Mouse (Mus musculus): ENCODE measurements around the gene Vegfa. TPM values are rescaled to one million over a fixed set of nuclear protein-coding genes. Genes with fewer than 3 reads are reported as not detected.
A peak's percentile ranks its signal among the peaks of the same experiment; 100 is the strongest.
"Not testable (repeated sequence)": the region's sequence is repeated elsewhere in the genome, so short reads cannot be mapped to it uniquely, and the experiment has no call there.

The Vegfa gene
- total RNA-seq, 2 experiments from 2014 or later: 73.9 to 95.9 TPM

DNA sequence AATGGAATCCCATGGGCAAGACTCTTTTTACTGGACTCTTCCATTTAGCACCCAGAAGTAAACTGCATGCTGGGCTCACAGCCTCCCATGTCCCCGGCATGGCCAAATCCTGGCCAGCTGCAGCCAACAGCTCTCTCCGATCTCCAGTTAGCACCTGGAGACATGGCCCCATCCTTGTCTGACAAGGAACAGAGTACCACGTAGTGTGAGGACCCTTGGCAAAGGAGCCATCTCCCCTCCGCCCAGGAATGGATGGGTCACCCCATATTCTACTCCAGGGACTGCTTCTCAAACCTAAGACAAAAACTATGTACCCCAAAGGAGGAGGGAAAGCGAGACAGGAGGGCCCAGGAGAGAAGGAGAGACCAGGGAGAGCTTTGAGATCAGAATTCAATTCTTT lies 15.6 kb downstream of the Vegfa start:
- DNase-seq: no peak
- intact Hi-C loops (cut with DNase I; ENCODE audit: low total_unique reads): no loop called here

DNA sequence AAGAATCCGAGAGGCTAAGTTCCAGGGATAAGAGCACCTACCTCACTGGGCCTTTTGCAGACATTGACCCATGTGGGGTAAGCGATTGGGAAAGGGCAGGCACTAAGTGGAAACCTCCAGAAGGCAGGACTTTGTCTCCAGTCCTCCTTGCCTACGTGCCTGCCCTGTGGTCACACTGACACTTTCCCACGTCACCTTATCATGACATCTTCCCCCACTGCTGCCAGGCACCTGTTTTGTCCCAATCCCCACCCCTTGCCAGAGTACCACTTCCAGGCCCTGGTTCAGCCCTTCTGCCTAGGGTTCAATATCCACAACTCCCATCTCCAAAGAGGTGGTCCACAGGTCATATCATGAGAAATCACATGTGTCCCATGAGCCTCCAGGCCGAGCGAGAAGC lies 16.2 kb downstream of the Vegfa start:
- no peak for DNase-seq
- intact Hi-C loops (cut with DNase I; ENCODE audit: low total_unique reads): no loop called here

DNA sequence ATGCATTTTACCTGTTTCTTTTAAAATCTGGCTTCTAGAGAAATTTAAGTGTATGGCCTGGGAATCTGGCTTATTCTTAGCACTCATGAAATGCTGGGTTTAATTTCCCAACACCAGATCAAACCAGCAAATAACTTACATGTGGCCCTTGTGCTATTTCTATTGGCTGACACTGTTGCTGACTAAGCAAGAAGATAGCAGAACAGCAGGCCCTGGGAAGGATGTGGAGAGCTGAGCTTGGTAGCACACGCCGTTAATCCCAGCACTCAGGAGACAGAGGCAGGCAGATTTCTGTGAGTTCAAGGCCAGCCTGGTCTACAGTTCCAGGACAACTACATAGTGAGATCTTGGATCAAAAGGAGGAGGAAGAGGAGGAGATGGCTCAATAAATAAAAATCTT lies 17.2 kb downstream of the Vegfa start:
- DNase-seq: peak; percentile 1
- intact Hi-C loops (cut with DNase I; ENCODE audit: low total_unique reads): no loop called here

DNA sequence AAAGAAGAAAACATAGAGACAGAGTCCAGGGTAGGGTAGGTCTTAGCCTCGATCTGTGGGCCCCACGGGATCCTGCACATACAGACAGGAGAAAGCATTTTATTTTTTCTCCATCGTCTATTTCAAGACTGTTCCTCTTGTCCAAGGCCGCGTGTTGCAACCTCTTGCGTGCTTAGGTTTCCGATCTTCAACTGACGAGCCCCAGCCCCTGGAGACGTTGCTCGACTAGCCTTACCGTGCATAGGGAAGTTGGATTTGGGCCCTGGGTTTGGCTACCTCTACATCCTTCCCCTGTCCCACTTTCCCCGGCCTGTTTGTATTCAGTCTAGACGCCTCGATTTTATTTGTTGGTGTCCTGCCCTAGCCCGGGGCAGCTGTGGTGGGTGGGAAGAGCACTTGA lies 18.6 kb downstream of the Vegfa start:
- intact Hi-C loops (cut with DNase I; ENCODE audit: low total_unique reads): no loop called here

DNA sequence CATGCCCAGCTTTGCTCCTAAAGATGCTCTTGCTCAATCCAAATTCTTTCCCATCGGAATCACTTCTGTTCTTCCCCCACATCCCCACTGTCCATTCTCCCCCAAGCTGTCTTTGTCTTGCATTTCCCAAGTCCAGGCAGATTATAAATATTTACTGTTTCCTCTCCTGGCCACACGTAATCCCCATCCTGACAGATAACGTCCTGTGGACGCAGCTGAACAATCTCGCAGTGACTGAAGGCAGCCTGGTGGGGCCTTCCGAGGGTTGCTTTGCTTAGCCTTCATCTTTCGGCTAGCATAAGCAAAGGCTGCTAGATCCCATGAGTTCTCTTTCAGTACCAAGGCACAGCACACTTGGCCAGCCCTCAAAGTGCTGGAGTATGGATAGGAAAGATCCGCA lies 20.0 kb downstream of the Vegfa start:
- DNase-seq: no peak
- intact Hi-C loops (cut with DNase I; ENCODE audit: low total_unique reads): no loop called here

More for the DNA sequence above, 18.6 kb downstream of the Vegfa start:
- DNase-seq: no peak

DNA sequence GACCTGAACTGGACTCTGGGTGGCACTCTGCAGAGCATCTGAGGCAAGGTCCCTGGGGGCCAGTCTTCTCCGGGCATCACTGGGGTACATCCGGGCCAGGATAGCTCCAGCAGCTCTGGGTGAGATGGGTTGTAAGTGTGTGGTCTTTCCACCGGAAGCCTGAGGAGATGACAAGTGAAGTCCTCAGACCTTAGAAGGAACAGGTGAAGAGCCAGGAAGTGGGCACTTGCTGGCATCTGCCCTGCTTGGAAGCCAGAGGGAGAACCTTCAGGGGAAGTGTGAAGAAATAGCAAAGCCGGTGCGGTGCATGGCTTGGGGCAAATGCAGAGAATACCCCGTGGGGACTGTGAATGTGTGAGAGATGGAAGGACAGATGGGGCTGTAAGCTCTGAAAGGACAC lies 21.7 kb downstream of the Vegfa start:
- intact Hi-C loops (cut with DNase I; ENCODE audit: low total_unique reads): no loop called here

DNA sequence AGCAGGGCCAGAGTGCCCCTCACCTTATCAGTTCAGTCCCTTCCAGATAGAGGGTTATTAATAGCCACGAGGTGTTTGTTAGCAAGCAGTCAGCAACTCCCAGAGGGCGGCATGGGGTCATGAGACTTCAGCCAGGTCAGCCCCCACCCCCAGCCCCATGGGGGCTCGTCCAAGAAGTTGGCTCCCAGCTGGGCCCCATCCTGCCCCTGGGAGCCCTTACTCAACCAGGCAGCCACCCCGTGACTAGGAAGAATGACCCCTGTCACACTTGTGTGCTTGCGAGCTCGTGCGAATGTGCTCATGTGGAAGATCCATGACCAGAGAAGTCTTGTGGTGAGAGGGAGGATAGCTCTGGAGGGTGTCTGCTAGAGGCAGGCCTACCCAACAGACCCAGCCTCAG lies 23.0 kb downstream of the Vegfa start:
- no peak for DNase-seq
- intact Hi-C loops (cut with DNase I; ENCODE audit: low total_unique reads): no loop called here

More for the DNA sequence above, 21.7 kb downstream of the Vegfa start:
- DNase-seq: peak; percentile 2

DNA sequence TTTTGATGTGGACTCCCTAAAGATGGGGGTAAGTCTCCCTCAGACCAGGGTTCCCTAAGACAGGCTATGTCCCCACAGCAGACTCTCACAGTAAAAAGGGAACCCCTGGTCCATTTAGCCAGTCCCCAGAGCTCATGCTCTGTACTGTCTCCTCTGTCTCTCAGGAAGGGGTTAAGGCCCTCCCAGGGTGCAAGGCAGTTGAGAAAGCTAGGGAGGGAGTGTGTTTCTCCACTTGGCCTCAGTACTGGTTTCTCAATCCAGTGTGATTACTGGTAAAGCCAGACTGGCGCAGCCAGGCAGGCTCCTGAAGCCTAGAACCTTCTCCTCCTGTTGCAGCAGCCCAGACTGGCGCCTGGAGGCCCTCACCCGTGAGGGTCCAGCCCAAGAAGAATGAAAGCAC lies 26.7 kb downstream of the Vegfa start:
- intact Hi-C loops (cut with DNase I; ENCODE audit: low total_unique reads): no loop called here
- DNase-seq: no peak

DNA sequence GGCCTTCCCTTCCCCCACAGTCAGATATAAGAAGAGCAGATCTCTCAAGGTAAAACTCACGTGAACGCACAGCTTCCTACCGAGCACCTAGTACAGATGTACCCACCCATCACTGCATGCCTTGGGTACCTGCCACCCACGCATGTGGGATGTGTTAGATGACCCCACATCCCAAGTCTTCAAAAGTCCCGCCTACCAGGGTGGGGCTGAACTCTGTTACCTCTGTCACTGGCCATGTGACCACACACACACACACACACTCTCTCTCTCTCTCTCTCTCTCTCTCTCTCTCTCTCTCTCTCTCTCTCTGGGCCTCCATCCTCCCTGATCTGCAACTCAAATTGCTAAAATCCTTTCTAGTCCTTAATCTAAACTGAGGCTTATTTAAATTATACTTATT lies 27.7 kb downstream of the Vegfa start:
- DNase-seq: no peak
- intact Hi-C loops (cut with DNase I; ENCODE audit: low total_unique reads): no loop called here

DNA sequence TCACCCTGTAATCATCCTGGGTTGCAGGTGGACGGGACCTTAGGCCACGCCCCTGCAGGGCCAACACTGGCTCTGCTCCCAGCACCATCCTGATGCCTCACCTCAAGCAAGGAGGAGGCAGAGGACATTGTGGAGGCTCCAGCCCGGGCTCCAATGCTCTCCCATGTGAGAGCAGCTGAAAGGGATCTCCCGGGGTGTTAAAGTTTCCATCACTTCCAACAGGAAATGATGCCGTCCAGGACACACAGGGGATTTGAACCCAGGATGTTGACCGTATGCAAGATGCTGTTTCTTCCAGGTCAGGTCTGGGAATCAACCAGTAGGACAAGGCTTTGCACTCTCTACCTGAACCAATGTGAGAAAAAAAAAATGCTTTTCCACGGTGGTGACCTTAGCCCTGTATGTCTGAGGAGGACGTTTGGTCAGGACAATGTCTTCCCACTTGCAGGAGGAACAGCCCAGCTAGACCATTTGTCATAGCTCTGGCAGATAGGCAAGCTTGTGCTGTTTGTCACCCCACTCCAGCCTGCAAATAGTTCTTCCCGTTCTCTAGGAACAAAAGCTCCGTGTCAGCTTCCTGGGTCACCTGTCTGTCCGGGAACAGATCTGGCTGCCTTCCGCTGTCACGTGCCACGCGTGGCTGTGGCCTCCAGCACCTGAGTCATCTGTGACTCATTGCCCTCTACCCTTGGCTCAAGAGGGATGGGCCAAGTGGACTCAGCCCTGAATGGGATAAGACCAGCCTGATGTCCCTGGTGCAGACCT lies 28.3 kb downstream of the Vegfa start:
- no peak for DNase-seq

DNA sequence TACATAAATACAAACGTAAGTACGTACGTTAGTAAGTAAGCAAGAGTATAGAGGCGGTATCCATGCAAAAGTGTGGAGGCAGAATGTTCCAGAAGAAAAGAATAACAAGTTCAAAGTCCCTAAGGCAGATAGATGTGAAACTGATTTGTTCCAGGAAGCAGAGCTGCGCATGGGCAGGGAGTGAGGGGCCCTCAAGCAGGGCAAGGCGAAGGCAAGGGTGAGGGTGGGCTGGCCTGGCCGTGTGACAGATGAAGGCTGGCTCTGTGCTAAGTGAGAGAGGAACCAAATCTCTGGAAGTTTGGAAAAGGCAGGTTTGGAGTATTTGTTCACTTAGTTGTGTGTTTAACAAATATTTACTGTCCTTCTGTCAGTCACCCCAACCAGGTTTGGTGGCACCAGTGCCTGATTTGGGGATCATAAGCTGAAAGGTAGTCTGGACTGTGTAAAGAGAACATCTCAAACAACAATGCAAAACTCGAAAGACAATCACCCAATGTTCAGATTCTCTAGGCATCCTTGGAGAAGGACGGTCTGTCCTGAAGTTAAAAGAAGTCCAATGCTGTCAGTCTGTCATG lies 32.7 kb downstream of the Vegfa start:
- intact Hi-C loops (cut with DNase I; ENCODE audit: low total_unique reads): no loop called here

More for the DNA sequence above, 28.3 kb downstream of the Vegfa start:
- intact Hi-C loops (cut with DNase I; ENCODE audit: low total_unique reads): no loop called here

DNA sequence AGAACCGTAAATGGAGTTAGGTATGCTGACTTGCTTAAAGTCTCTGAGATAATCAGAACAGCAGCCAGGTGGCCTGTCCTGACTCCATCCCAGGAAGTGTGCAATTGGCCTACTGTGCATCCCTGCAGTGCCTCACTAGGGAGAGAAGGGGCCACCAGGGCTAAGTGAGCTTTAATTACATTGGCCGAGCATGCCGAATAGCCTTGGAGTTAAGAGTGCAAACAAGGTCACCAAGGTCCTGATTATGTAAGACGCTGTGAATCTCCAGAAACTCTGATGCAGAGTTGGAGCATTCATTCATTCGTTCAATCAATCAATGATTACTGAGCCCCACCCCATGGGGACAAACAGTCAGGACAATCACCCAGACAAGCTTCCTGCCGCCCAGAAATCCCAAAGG lies 33.8 kb downstream of the Vegfa start:
- no peak for DNase-seq
- intact Hi-C loops (cut with DNase I; ENCODE audit: low total_unique reads): no loop called here

More for the DNA sequence above, 32.7 kb downstream of the Vegfa start:
- DNase-seq: no peak

DNA sequence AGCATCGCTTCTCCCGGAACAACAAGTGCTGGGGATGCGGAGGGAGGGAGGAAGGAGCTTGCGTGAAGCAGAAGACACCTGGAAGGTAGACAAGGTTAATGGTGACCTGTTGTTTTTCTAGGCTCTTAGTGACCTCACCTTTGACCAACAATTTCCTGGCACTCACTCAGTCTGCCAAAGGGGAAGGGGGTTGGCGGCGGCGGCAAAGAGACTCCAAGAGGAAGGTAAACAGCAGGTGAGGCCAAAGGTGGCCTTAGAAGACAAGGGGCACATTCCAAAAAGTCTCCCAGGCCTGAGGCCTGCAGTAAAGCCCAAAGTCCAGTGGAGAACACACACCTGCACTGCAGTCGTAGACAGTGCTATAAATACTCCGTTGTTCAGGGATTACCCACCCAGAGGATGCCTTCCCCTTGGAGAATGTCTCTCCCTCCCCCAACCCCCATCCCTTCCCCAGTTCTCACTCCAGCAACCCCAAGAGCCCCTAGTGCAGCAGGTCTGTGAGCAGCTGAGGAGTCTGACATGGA lies 35.2 kb downstream of the Vegfa start:
- intact Hi-C loops (cut with DNase I; ENCODE audit: low total_unique reads): no loop called here
- DNase-seq: no peak

DNA sequence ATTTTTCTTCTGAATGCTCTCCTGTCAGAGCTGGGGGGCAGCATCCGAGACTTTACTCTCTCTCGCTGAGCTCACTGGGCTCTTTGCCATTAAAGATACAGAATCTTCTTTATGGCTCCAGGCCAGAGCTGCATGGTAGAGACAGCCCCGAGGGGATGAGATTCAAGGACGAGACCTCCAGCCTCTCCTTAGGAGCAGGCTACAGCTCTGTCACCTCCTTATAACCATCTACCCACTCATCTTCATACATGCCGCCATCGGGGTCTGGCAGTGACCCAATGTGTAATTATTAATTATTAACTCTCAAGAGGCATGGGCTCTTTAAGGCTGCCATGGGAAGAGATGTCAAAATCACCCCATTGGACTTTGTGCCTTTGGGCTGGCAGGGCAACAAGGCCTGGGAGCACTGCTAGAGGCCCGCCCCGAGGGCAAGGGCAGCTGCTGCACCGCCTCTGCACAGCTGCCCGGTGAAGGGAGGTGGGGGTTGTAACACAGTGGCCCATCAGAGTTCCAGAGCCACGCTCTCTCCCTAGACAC lies 37.8 kb downstream of the Vegfa start:
- DNase-seq: no peak
- intact Hi-C loops (cut with DNase I; ENCODE audit: low total_unique reads): no loop called here

DNA sequence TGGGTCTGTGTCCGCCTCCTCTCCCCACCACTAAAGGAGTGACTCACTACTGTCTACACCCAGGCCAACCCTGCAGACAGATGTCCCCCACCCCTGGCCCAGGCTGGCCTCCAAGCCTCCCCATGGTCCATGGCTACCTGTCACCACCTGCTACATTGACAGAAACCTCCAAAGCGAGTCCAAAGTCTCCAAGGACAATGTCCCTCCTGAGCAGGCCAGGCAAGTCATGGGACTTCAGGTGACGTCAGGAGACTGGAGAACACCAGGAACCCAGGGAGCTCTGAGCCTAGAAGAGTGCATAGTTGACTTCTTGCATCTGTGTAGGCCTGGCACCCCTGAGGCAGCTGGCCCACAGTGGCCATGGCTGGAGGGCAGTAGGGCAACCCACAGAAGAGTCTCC lies 45.3 kb downstream of the Vegfa start:
- intact Hi-C loops (cut with DNase I; ENCODE audit: low total_unique reads): no loop called here
- DNase-seq: no peak

DNA sequence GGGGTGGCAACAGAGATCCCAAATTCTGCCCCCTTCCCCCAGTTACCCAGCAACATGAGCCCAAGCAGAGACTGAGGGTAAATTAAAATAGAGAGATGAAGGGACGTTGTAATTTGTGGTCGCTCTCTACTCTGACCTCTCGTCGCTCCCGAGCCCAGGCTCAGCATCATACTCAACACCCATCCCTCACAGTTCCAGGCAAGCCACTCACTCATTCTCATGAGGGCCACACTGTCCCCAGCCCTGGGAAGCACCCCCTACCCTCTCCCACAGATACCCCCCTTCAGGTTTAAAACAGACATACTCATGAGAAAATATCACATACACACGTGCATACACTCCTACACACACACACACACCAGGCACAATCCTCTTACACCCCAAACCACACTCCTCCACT lies 45.8 kb downstream of the Vegfa start:
- DNase-seq: no peak
- intact Hi-C loops (cut with DNase I; ENCODE audit: low total_unique reads): no loop called here

DNA sequence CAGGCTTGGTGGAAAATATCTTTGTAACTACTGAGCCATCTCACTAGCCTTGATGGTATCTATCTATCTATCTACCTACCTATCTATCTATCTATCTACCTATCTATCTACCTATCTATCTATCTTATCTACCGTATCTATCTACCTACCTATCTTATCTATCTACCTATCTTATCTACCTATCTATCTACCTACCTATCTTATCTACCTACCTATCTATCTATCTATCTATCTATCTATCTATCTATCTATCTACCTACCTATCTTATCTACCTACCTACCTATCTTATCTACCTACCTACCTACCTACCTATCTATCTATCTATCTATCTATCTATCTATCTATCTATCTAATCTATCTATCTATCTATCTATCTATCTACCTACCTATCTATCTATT lies 49.0 kb downstream of the Vegfa start:
- not testable (repeated sequence) for DNase-seq

DNA sequence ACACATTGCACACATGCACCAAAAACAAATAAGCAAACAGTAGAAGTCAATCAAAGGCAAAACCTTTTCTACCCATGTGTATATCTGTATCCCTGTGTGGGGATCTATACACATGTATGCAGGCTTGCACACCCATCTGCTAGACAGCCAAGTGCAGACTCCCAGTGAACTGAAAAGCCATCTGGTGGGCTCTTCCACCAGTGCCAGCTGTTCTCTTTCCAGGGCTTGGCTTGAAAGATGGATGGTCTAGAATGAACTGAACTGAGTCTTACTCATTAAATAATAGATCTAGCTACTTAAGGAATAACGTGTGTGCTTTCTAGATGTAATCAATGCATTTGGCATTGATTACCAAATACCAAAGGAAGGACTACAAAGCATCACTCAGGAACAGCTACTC lies 50.3 kb downstream of the Vegfa start:
- DNase-seq: no peak
- intact Hi-C loops (cut with DNase I; ENCODE audit: low total_unique reads): no loop called here

More for the DNA sequence above, 49.0 kb downstream of the Vegfa start:
- intact Hi-C loops (cut with DNase I; ENCODE audit: low total_unique reads): not testable (repeated sequence)

DNA sequence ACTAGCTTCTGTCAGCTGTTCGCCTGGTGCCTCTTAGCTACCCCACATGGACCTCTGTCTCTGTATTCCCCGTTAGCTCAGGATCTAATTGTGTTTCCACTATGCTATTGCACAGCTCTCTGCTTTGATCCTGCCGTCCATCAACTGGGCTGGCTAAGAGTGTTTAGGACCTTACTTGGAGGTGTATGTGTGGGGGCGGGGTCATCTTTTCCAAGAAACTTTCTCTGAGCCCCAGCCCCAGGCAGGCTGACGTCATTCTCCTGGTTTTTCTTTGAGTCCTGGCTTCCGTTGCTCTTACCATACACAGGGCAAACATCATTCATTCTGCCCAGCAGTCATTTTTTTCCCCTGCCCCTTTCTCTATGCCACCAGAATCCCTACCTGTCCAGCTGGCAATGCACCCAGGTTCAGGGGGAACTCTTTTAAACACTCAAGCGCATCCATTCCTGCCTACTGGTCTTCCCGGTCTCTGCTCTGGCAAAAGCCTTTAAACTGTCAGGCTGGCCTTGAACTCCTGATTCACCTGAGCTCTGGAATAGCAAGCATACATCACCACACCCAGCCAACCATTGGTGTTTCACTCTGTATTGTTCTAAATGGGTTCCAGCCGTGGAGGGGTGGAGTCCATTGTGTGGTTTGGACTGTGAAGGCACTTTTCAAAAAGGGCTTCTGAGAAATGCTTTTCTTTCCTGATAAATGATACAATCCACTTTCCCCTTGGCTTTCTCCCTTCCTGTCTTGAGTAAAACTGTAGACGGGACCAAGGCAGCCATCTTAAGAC lies 53.0 kb downstream of the Vegfa start:
- intact Hi-C loops (cut with DNase I; ENCODE audit: low total_unique reads): no loop called here
- DNase-seq: no peak

DNA sequence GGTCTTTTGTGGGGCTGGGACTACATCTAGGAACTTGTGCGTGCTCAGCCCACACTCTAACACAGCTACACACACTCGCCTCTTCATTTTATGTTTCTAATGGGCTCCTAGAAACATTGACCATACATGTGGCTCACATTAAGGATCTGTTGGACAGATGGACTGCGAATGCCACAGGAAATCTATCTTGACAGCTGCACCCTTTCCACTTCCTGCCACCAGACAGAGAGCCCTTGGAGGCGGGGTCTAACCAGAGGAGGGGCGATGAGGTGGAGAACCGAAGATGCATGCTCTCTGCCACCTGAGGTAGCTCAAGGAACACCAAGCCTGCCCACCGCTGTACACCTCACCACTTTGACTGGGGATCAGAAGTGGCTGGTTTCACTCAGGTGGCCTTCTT lies 57.7 kb downstream of the Vegfa start:
- intact Hi-C loops (cut with DNase I; ENCODE audit: low total_unique reads): no loop called here
- no peak for DNase-seq

Data from gastrocnemius, postnatal 14 days (tissue).